Mouse (Mus musculus): ENCODE data around the gene Anks1.

- TF ChIP-seq MAFK (IDR thresholded peaks at IDR 0.05; ENCODE audit: insufficient read depth, low read depth, low read length): no peak
- no peak for TF ChIP-seq ZC3H11A (IDR thresholded peaks at IDR 0.05; ENCODE audit: borderline replicate concordance, low read depth, low read length)
Measured at GRCm38 (mm10) chr17:28008565-28008981, 99.5 kb downstream of the Anks1 start.
